Mouse (Mus musculus) monocyte, adult 59 days (primary cell): Measurements from ENCODE around the gene Ptprq. TPM values are rescaled to one million over a fixed set of nuclear protein-coding genes. Genes with fewer than 3 reads are reported as not detected.

Experiments used
- total RNA-seq, 2 experiments: library from RNA; stranded (reverse); gene quantifications; one replicate each; pipeline ENCODE4 v1.2.4; 2023

Gene Ptprq
- not detected for total RNA-seq

DNA sequence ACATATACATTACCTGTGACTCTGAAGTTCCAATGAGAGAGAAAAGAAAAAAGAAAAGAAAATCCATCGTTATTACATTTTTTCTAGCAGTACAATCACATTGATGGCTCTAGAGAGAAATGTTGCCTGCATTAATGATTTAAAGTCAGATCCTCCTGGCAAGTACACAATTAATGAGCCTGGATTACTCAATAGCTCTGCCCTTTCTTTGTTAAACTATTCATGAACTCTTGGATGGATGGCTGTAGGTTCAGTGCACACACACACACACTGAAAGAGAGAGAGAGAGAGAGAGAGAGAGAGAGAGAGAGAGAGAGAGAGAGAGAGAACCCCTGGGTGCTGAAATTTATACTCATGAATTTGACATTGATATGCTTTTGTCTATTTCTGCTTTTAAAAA, at the start of gene Ptprq:
TSS of gene Ptprq (minus strand) at position 246 of the 400 bp plus-strand sequence.

DNA sequence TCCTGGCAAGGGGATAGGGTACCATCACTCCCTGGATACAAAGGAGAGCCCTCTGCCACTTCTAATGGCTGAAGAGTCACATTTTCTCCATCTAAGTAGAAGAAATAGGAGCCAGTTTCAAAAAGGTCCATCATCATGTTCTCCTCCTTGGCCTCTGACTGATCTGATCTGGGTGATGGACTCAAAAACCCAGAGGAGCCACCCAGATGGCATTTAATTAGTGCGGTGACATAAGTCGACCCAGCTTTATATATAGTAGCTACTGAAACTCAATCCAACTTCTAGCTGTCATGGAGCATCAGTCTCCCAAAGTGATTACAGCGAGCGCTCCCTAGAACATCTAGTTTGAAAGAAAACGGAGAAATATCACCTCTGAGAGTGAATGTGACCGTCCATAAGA, 225.3 kb downstream of the Ptprq start, which contains the start of gene Myf6:
TSS of gene Myf6 (minus strand) at position 170 of the 400 bp plus-strand sequence.

DNA sequence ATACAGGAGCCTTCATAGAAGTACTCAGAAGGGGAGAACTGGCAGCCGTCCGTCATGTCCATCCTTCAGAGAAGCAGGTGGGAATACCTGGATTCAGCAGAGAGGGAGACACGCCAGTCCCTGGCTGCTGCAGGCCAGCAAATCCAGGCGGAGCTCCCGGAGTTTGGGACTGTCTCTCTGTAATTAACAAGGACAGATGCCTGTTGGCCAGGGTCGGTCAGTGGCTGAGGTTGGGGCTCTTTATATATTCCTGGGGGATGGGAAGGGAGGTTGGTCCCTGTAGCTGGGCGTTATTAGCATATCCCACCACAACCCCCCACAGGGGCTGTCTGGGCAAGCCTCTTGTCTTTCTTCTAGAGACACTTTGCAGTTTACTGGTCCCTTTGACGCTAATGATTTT, 234.0 kb downstream of the Ptprq start, which contains the start of gene Myf5:
TSS of gene Myf5 (minus strand) at position 265 of the 400 bp plus-strand sequence.

Other genes with a start within 250 kb of the Ptprq start
- gene Myf5, start 233.9 kb downstream of the Ptprq start, total RNA-seq = not detected
- not detected for gene Myf6, start 225.3 kb downstream of the Ptprq start, total RNA-seq
- not detected for gene Otogl, start 192.1 kb upstream of the Ptprq start, total RNA-seq